Mouse (Mus musculus) adrenal gland, postnatal 25 days (tissue): ENCODE data around the gene Sept10. TPM values are rescaled to one million over a fixed set of nuclear protein-coding genes. Genes with fewer than 3 reads are reported as not detected.

Experiments used
- DNase-seq: peaks from one replicate; pipeline ENCODE4 v3.0.0; 2021; ENCODE audit warnings: mixed read lengths
- total RNA-seq: library from RNA; stranded (reverse); gene quantifications from 2 replicates; pipeline ENCODE4 v1.2.3, GENCODE M21; 2021

Sept10 gene
- total RNA-seq, 1 experiment from 2014 or later: 67.0 TPM

DNA sequence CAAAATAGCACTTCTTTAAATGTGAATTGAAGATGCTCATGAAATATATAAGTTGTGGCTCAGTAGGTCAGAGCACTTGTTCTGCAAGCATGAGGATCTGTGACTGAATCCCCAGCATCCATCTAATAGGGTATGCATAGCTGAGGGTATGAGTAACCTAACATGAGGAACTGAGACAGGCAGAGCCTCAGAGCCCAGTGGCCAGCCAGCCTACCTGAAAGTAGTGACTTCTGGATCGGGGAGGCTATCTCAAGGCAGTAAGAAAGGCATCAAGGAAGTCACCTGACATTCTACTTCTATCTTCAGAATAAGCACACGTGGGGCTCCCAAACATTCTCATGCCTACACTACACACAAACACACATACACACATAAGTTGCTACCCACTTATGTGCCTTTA lies 3.5 kb upstream of the Sept10 start:
- no peak for DNase-seq

DNA sequence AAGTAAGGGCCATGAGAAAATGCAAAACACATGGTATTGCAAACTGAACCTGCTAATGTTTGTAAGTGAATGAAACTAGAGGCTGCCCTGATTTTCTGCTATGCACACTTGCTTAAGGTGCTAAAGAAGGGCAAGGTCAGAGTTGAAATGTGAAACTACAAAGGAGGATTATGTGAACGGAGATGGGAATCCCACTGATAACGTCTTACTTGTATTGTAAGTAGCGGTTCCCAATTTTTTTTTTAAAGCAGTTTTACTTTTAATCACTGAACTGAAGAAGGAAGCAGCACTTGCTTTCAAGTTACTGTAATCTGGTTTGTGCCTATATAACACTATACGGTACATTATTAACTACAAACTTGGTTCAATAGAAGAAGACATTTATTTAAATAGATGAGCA lies 2.2 kb upstream of the Sept10 start:
- DNase-seq: no peak

DNA sequence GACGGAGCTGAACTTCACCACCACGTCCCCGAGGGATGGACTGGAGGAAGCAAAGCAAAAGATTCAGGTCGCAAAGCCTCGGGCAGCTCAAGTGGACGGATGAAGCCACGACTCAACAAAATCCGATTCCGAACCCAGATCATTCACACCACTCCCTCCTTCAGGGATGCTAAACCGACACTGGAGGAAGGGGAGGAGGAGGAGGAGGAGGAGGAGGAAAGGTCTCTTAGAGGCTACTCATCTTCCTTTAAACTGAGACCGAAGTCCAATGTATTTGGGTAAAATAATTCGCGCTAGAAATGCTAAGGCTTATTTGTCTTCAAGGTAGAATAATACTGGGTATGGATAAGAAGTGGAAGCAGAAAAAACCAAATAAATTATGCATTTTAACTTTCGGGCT lies 1.7 kb upstream of the Sept10 start:
- no peak for DNase-seq

DNA sequence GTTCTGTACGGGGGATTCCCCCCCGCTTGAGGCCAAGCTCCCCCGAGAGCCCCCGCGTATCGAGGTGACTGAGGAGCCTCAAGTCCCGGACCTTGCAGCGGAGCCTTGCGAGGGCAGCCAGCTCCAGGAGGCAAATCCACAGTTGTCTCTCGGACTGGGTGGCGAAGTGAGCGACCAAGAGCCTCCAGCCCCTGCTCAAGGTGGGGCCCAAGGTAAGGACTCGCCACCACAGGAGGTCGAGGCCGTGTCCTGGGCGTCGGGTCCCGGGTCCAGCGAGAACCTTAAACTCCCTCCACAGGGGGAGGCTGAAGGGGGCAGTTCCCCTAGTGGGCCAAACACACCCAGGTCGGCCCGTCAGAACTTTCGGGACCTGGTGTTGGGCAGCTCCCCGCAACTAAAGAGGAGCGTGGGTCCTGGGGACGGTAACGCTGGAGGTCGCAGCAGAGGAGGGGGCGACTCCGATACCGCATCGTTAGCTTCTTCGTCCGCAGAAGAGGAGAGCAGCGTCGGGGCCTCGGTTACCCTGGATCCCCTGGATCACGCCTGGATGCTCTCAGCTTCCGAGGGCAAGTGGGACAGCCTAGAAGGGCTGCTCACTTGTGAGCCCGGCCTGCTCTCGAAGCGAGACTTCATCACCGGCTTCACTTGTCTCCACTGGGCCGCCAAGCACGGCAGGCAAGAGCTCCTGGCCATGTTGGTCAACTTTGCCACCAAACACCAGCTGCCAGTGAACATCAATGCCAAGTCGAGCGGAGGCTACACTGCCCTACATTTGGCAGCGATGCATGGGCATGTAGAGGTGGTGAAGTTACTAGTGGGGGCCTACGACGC lies 839 bp upstream of the Sept10 start:
- DNase-seq: peak; percentile 33

DNA sequence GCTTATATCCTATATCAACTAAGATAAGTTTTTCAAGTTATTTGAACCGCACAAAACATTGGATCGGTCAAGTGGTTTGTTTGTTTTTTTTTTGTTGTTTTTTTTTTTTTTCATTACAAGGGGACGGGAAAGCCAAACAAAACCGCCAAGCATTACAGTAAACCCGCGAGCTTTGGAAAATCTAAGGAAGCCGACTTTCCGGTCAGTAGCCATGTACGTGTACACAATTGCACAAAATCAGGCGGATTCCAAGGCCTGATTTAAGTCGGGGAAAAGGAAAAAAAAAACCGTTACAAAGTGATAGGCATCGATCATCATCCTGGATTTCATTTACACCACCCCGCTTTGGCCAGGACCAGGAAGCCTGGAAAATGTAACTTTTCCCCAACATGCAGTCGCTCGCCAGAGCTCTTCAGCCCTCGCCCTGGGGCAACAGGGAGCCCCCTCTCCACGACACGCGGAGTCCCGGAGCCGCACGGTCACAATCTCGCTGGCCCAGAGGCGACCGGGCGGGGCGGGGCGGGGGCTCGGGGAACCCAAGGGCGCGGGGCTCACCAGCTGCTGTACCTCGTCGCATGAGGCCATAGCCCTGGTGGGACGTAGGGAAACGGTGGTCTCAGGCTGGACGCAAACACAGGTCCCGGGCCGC lies 699 bp downstream of the Sept10 start:
- DNase-seq: no peak

DNA sequence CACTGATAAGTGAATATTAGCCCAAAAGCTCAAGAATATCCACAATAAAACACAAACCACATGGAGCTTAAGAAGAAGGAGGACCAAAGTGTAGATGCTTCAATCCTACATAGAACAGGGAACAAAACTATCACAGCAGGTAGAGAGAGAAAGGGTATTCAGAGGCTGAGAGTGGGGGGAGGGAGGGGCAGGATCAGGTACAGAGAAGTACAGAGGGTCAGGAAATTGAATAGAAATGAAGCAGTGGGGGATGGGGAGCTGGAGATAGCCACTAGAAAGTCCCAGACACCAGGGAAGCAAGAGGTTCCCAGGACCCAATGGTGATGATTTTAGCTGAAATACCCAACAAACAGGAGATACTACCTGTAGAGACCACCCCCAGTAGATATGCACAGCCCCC lies 21.6 kb downstream of the Sept10 start:
- DNase-seq: no peak

DNA sequence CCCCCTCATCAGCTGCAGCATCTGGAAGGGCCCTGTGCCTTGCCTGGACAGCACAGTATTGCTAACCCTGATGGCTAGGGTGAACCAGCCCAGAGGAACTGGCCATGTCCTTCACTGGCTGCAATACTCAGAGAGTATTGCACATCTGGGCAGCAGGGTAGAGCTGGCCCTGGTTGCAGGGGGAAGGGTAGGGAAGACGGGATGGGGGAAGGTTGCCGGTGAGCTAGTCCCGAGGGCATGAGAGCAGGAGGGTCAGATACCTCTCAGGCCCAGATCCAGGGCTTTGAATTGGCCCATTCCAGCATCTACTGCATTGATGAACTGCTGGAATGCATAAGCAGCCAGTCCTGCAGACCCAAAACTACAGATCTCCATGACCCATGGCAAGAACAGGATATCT lies 24.9 kb downstream of the Sept10 start:
- no peak for DNase-seq

DNA sequence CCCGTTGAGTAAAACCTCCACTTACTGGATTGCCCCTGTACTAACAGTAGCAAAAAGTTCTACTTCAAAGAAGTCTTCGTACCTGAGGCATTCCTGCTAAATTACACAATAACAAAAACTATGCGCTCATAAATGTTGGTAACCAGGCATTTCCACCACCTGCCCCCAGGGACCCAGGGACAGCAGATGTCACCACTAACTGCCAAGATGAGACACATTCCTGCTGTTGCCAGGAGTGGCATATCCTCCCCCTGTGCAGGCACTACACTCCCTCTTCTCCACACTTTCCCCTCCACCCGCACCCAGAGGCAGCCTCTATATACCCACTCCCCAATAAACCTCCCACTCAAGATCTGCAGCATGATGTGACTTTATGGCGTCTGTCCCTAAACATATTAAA lies 26.8 kb downstream of the Sept10 start:
- DNase-seq: no peak

DNA sequence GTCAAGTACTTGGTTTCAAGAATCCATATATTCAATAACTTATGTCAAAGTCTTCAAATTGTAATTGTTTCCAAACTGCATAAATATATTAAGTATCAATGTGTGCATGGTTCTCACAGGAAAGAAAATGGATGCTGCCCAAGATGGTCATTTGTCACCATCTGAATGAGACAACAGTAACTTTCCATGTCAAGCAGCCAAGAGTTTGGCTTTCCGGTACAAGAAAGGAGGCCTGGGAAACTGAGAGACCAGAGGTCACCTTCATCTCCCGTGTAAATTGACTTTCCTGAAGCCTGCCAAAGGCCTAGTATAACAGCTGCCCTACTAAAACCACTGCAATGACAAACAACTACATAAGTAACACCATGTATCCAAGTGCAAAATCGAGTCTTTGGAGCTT lies 39.3 kb downstream of the Sept10 start:
- no peak for DNase-seq

DNA sequence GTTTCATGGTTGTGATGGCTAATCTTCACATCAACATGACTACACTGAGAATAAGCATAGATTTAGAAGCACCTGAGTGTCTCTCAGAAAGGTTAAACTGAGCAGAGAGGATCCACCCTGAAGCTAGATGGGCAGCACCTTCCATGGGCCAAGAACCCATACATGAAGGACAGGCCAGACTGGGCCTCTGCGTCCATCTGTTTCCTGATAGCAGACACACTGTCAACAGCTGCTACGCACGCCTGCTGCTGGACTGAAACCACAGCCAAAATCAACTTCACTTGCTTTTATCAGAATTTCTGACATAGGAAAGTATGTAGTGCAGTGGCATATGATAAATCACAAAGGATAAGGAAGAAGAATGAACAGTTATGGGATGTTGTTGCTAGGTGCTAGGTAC lies 42.0 kb downstream of the Sept10 start:
- no peak for DNase-seq

DNA sequence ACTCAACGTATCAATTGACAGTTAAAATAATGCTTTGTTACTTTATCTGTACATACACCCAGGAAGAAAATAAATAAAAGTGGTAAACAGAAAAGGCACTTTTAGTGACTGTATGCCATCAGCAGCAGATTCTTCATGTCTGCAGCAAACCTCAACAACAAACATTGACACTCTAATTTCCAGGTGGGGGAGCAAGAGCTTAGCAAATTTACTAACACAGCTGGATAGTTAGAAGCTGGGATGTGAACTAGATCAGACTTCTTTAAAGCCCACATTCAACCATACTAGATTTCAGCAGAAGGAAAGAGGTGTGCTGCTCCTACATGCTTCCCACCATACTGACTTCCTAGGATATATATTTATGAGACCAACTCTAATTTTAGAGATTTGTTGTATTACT lies 49.1 kb downstream of the Sept10 start:
- no peak for DNase-seq

DNA sequence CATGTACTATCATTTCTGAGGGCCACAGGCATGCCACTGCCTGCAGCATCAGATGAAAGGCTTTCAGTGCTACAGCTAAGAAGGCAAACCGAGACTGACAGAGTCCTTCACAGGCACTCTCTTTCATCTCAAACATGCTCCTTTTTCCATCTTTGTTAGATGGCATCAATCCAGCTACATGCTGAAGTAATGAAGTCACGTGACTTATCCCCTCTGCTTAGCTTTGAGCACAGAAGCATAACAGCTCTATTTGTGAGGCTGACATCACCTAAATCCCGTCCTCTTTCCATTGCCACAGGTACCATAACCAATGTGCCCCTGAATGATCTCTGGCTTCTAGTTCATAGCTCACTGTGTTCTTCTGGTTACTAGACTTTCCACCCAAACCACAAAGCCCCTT lies 50.6 kb downstream of the Sept10 start:
- DNase-seq: no peak

DNA sequence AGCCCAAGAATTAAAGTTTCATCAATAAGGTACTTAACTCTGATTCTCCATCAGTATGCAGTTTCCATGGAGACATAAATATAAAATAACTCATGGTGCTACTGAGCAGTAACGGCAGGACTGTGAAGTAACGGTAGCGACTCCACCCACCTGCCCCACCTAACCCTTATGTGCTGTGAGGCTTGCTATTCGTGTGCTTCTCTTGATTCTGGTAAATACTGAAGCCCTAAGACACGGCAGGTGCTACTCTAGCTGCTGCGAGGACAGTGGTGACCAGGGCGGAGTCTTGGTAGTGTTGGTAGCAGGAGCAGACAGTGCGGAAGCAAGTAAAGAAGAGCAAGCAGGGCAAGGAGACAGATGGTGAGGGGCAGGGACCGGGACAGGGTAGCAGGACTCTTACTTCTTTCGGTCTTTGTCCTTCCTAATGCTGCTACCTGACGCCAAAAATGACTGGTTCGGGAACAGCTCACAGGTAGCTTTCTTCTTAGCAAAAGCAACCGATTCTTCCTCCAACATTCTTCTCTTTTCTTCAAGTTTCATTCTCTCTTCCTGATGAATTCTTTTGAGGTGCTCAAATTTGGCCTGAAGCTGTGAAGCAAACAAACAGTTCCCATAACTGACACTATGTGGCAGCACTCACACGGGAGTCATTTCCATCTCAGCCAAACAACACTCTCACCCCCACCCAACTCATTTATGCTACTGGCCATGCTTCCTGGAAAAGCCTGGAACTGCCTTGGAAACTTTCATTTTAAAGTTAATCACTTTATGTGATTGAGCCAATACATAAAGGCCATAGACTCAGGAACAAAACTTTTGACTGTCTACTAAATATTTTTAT lies 55.3 kb downstream of the Sept10 start:
- peak; percentile 16 for DNase-seq

DNA sequence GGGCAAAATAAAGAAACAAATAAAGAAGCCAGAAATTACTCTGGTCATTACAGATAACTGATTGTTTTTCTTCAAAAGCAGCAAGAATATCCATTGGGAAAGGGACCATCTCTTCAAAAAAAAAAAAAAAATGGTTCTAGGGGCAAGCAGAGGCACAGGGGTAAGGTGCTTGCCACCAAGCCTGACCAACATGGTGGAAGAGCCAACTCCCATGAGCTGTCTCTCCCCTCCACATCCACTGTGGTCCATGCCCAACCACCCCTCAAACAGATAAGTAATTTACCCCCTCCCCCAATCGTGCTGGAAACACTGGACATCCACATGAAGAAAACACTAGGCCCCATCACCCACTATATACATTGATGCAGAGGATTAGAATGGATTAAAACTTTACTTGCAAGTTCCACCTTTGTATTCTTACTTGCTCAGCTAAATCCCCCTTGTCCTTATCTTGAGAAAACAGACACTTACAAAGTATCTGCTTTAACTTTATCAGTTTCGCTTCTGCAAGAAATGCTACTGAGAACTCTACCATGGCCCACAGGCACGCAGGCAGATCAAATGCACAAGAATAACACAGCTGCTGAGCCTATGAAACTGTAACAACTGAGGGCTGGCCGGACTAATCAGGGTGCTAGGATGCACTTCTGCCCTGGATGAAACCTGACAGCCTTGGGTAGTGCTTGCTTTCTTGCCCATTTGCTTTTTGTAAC lies 59.3 kb downstream of the Sept10 start:
- DNase-seq: no peak

DNA sequence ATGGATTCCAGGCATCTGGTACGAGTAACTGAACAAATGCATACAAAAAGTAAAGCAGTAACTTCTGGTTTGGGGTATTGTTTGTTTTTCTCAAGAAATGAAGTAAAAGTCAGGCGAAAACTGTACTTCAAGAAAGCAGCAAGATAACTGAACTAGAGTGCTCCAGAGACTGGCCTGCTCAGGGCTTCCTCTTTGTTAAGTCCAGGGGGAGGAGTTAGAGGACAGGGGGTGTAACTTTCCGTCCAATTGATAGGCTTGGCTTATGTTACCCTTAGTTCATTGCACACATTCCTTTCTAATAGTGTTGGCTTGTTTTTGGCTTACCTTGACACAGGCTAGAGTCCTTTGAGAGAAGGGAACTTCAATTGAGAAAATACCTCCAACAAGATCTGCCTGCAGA lies 63.0 kb downstream of the Sept10 start:
- DNase-seq: no peak

DNA sequence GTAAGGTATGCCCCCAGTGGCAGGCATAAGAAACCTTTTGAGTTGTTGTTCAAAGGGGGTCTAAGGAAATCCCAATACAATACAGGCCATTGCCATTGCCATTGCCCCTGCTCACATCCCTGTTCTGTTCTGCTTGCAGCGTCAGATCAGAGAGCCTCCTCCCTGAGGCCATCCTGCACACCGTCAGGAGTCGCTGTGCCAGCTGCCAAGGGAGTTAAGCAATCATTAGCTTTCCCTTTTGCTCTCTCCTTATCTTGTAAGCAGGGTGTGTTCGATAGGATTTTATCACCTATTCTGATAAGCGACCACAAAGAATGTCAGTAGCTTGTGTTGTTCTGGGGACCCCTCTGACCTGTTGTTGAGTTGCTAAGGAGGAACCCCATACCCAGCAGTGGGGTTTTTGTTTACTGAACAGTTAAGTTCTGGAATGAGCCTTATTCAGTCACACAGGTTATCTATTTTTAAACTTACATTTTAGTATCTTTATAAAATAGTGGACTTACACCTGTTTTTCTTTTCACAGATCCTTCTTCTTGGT lies 69.0 kb downstream of the Sept10 start:
- no peak for DNase-seq

DNA sequence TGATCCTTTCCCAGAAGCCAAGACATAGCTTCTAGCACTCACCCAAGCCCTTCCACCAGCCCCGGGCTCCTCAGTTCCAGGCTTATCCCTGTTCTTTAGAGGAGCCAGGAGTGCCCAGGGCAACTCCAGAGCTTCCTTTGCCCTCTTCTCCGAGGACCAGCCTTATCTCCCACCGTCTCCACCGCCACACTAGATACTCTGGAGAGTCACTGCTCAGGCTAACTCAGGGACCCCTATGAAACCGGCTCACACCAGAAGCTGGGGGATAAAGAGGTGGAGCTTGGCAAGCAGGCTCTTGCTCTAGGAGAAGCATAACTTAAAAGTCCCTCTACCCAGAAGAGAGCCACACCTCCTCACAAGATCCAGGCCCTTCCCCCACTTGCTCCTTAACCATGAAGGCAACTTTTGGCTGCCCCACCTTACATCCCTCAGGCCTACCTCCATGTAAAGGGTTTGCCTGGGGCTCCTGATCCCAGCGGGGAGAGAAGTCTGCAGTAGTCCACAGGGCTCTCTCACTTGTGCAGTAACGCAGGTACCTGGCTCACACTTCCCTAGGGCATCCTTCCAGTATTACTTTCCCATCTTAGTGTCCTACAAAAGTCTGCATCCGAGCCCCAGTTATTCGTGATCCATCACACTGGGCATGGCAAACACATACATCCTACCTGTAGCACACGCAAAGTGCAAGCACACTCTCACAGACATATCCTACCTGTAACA lies 70.5 kb downstream of the Sept10 start:
- no peak for DNase-seq

DNA sequence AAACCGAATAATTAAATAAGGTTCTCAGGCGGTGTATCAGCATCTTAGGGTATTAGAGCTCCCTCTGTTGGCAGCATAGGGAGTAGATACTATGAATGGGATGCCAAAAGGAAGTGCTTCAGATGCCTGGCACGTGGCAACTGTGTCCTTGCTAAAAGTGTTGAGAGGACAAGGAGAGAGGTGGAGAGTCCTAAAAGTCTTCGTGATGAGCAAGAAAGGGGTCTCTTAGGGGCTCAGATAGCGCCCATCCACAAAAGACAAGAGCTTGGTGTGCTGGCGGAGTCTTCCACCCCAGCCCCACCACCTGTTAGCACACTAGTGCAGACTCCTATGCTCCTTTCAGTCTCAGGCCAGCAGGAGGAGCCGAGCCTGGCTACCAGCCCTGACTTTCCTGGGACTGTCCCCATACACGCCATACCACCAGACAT lies 71.7 kb downstream of the Sept10 start:
- peak; percentile 29 for DNase-seq

DNA sequence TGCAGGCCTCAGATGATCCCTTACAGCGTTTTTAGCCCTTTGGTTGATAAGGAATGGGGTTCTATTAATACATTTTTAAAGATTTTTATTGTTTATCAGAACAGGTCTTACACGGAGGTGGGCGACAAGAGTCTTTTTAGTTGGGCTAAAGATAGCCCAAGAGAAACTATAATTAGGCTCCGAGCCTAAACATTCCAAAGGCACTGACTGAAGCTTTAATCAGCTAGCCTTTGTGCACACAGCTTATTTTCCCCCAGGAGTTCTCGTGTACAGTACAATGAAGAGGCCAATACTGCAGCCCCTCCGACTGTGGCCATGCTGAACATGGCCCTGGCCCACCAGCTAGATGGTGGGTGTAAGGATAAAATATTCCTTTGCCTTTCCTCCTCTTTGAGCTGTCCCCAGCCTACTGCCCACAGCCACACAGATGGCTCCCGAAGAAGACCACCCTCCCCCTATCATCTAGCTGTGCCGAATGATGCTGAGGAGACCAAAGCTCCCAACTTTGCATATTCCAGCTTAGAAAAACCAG lies 88.1 kb downstream of the Sept10 start:
- no peak for DNase-seq

DNA sequence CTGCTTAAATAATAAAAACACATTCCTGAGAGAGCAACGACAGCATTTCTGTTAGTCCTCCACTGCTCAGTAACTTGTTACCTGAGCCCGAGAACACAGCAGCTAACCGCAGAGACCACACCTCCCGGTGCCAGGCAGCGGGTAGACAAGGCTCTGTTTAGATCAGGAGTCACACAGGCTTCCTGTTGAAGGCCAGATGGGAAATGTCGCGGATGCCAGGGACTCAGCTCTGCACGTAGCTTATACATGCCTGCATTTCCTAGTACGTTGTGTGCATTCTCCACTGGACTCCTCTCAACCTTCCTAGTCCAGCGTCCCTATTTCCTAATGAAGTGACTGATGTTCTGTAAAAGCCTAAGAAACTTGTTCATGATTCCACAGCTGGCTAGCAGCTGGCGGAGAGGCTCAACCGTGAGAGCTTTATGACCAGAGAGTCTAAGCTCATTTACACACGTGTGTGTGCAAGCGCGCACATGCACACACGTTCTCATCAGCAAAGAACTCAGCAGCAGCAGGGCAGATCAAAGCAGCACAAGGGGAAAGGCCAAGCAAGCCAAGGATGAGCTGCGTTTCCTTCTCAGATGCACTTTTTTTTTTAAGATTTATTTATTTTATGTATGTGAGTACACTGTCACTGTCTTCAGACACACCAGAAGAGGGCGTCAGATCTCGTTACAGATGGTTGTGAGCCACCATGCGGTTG lies 89.6 kb downstream of the Sept10 start:
- DNase-seq: no peak

DNA sequence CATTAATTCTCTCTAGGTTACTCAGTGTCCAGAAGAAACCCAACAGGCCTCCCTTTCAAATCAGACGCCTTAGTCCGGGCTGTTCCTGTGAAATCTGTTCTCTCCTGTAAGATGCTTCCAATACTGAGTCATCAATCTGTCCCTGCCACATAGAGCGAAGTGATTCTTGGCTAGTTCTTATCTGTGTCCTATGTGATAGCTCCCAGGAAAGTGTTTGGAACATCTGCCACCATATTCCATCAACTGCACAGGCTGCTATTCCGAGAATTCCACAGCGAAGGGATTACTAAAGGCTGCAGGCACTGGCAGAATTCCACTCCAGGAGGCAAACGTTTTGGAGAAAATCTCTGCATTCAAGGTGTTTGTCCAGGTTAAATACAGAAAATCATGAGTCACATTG lies 94.0 kb downstream of the Sept10 start:
- no peak for DNase-seq
